Mouse (Mus musculus): ENCODE measurements around the gene Pilrb2.
"Not testable (repeated sequence)": the region's sequence is repeated elsewhere in the genome, so short reads cannot be mapped to it uniquely, and the experiment has no call there.

Pilrb2 gene

GRCm38 (mm10) chr5:137871644-137872380 lies at the start of gene Pilrb2:
Gene Pilrb2 (minus strand): TSS chr5:137871815.
- DNase-seq: not testable (repeated sequence)

DNA sequence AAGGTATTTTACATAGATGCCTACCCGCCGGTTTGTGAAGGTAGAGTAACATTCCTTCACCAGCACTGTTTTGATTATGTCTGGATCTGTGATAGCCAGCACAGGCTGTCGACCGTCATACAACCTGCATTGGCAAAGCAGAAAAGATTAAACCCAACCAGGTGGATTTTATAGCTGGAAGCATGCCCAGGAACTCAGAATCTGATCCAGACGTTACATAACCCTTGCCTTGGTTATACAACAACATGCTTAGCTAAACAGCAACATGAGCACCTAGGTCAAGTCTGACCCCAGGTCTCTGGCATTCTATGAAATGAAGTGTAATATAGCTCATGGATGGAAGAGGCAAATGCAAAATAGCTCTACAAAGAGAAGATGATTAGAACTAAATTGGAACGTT lies 43.9 kb upstream of the Pilrb2 start:
- DNase-seq: no peak

- no peak for DNase-seq
Observed at GRCm38 (mm10) chr5:137914508-137914907, 42.9 kb upstream of the Pilrb2 start.

DNA sequence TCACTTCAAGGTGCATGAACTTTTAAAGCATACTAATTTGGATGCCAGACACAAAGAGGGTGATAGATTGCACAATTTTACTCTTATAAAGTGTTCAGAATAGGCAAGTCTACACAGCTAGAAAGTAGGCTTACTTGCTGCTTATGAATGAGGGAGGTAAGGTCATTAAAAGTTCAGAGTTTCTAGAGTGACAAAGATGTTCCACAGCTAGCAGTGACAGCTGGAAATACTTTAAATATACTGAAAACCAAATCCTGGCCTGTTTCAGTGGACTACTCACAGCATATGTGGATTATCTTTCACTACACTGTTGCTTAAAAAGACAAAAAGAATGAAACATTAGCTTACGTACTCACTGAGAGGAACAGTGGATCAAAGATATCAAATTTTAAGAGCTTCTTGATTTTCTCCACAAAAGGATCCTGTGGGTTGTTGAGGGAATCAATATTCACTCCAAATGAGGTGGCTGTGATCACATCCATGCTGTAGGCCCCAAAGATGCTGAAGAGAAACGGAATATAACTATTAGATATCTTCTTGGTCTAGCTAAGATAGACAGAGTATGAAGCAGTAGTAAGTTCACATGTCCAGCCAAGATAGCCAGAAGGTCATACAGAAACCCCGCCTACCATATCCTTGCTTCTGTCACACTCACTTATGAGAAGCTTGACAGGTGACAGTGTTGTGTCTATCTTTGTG lies 38.1 kb upstream of the Pilrb2 start:
- no peak for DNase-seq

DNA sequence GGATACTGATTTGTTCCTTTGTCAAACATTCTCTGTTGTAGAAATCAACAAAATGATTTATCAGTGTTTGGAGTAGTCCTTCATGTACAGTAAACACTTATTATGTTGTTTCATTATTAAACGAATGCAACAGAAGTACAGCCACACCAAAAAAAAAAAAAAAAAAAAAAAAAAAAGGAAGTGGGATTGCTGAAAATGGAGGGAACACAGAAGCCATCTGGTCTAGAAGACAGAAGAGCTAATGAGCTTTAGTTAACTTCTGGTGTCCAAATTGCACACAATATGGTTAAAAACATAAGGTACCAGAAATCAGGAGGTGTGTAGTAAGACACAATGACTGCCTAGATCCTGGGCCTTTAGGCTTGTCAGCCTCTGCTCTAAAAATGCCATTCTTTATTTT lies 26.2 kb upstream of the Pilrb2 start:
- DNase-seq: no peak

GRCm38 (mm10) chr5:137892954-137893353 lies 21.3 kb upstream of the Pilrb2 start:
- DNase-seq: no peak

DNA sequence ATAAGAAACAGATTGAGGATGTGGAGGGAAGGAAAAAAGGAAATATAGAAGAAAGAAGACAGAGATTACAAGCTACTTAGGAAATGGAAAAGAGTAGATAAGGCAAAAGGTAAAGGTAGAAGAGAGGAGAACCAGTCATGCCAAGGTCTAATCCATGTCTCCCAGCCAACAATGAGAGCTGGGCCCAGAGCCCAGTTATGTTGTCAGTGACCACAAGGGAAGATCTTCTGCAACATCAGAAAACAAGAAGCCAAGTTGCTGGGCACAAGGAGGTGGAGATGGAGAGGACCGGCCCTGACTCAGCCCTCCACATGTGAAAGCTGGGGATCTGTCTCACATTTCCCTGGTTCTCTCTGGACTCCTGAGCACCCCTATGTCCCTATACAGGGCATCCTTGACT lies 16.1 kb upstream of the Pilrb2 start:
- DNase-seq: no peak

DNA sequence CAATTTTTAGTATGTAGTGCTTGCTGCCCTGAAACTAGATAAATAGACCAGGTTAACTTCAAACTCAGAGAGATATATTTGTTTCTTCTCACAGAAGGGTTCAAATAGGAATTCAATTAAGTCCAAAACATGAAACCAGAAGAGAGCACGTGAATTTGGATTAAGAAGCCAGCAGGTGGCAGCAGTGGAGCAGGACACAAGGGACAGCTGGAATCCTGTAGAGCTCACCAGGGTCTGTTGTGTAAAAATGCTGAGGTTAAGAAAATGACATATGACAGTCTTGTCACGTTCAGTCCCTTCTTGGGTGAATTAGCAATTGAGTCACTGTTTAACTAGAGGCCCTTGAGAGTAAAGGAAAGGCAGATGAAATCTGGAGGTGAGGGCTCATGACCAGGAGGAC lies 14.3 kb upstream of the Pilrb2 start:
- DNase-seq: peak in 1 of 2 experiments; percentile 35

DNA sequence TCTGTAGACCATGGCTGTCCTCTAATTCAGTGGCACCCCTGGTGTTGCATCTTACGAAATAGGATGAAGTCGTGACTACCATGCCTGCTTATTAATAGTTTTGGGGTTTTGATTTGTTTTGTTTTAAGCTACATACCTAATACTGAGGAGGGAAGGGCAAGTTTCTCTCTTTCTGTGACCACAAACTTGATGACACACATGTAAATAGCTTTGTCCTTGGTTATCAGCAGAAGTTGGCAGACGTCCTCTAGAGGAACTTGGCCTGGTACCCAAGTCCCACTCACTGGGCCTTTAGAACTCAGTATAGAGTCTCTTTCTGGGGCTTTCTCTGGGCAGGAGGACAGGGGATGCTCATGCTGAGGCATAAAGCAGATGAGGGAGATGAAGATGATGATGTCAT lies 11.7 kb upstream of the Pilrb2 start:
- DNase-seq: no peak

GRCm38 (mm10) chr5:137882922-137883321 lies 11.3 kb upstream of the Pilrb2 start:
- DNase-seq: no peak

GRCm38 (mm10) chr5:137877860-137878259 lies 6.2 kb upstream of the Pilrb2 start:
- DNase-seq: peak in 1 of 2 experiments; percentile 46

GRCm38 (mm10) chr5:137875054-137875453 lies 3.4 kb upstream of the Pilrb2 start:
- no peak for DNase-seq

DNA sequence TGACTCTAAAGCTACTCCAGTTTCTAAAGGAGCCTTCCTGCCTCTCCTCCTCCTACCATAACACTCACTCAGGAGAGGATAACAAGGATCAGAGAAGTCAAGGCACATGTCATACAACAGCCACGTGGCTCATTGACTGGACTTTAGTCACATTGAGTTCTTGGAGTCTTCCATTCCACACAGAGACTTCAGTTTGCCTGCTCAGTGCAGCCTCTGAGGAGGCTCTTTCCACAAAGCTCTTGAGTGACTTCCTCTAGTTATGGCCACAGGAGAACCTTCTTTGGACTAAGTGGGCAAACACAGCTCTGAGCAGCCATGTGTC lies 727 bp upstream of the Pilrb2 start:
- not testable (repeated sequence) for DNase-seq

- not testable (repeated sequence) for DNase-seq
Observed at GRCm38 (mm10) chr5:137868600-137868999, 3.0 kb downstream of the Pilrb2 start.

GRCm38 (mm10) chr5:137864008-137864407 lies 7.6 kb downstream of the Pilrb2 start:
- DNase-seq: not testable (repeated sequence)

GRCm38 (mm10) chr5:137857960-137858710 lies 13.5 kb downstream of the Pilrb2 start, which contains the start of gene Pilrb1:
Gene Pilrb1 (minus strand): TSS chr5:137858106.
- not testable (repeated sequence) for DNase-seq

DNA sequence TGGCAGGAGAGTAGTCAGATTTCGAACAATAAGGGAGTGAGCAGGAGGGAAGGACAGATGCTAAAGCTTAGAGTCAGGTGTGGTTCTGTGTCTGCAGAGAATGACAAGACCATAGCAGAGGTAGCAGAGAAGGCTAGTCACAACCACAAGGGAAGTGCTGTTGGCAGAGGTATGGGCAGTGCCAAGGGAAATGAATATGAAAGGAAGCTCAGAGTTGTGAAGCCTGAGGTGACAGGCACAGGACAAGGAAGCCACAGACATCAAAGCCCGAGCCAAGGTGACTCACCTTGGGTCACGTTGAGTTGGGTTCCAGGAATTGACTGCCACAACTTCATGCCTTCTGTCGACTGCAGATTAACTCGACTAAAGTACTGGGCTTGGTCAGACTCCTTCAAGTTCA lies 14.7 kb downstream of the Pilrb2 start:
- not testable (repeated sequence) for DNase-seq

DNA sequence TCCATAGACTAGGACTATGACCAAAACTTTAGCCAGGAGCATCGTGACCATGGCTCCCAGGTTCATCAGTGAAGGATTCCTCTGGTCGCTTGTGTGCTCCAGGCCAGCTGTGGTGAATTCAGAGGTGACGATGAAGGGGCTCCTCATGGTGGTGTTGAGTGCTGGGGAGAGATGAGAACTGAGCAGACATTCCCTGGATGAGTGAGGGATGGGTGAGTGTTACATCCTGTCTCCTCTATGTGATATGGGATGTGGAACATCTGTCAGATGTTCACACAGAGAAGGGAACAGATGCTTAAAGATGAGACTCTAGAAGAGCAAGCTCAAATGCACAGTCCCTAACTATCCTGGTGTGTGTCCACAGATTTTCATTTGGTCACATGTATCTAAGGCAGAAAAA lies 16.7 kb downstream of the Pilrb2 start:
- DNase-seq: not testable (repeated sequence)

- not testable (repeated sequence) for DNase-seq
Observed at GRCm38 (mm10) chr5:137850313-137850712, 21.3 kb downstream of the Pilrb2 start.

DNA sequence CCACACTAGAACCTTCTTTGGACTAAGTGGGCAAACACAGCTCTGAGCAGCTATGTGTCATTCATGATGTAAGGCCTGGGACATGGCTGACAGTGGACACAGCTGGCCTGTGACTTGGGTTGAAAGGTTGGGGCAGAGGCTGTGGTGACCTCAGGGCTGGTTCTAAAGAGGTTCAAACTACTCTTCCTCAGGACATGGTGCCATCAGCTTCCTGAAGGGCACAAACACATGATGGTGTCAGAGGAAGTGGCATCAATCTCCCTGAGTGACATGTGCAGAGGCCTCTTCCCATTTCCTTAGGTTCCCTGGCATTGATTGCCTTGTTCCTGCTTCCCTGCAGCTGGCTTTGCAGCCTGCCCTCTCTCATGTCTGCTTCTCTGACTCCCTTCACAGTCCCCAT lies 34.5 kb downstream of the Pilrb2 start:
- DNase-seq: not testable (repeated sequence)

- no peak for DNase-seq
Observed at GRCm38 (mm10) chr5:137836611-137837010, 35.0 kb downstream of the Pilrb2 start.

DNA sequence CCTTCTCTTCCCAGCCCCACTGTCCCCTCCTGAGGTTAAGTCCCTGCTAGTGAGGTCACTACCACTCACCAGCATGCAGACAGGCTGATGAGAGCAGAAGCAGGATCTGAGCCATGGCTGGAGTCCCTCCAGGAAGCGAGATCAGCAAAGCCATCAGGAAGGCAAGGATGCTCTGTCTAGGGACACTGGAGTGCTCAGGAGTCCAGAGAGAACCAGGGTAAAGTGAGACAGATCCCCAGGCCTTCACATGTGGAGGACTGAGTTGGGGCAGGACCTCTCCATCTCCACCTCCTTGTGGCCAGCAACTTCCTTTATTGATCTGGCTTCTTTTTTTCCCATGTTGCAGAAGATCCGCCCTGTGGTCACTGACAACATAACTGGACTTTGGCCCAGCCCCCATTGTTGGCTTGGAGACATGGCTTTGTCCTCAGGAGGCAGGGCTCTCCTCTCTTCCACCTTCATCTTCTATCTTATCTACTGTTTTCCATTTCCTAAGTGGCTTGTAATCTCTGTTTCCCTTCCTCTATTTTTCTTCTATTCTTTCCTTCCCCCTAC lies 35.6 kb downstream of the Pilrb2 start, which contains the start of gene Pilra:
Gene Pilra, minus strand, starts transcription at position 316 of the 555 bp plus-strand sequence.
- not testable (repeated sequence) for DNase-seq

DNA sequence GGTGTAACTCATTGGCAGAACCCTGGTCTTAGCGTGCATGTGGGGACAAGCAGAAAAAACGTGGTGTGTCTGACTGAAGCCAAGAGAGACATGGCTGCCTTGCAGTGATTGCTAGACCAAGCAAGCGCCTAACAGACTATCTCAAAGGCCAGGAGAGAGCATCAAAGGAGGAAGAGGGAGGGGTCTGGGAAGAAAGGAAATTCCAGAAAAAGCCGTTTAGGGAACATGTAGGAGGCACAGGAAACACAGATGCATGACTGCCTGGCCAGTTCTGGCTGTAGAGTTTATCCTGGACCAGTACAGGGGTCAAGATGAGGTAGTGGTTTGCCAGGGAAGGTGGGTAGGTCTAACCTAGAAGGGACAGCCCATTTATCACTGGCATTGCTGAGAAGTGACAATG lies 38.1 kb downstream of the Pilrb2 start:
- DNase-seq: no peak
